Mouse (Mus musculus) spleen, postnatal 36 days (tissue): ENCODE measurements at regions not wholly inside any gene's neighbourhood (a gene's known extent, or its start where the extent isn't known, plus 50 kb on each side); places are given as distances from the start of the nearest gene placed in this dataset.
A peak's percentile ranks its signal among the peaks of the same experiment; 100 is the strongest.

Experiments used
- DNase-seq, 2 experiments: peaks; one replicate each; pipeline ENCODE4 v3.0.0; 2022; ENCODE audit warnings: low spot score in 2 of 2, mixed read lengths in 1 of 2

DNA sequence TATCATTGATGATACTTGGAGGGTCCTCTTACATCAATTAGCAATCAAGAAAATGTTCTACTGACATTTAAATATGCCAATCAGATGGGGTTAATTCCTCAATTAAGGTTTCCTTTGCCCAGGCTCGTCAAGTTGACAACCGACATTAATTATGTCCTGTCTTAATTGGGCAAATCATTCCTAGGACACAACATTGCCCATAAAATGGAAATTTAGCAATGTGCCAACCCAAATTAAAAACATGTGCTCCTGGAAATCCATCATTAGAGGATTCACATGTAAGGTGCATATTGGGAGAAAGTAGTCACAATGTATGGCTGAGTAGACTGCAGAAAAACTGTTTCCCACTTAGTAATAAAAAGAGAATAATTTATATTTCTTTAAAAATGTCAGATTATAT, 483.6 kb upstream of the B430305J03Rik start:
- DNase-seq: no peak

DNA sequence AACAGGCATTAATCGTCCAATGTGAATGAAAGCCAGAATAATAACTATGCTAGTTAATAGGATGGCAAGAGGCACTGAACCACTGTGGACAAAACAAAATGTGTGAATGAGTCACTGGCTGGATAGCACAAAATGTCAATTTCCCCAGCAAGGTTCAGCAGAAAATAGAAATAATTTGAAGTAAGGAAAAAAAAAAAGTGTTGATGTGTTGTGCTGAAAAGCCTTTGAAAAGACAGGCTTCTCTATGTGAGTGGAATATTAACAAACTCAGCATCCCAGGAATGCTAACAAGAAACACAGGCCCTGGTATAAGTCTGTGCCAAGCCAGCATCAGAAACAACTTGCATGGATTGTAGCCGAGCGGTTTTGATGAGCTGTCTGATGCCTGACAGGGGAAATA, 481.0 kb upstream of the B430305J03Rik start:
- DNase-seq: no peak

- DNase-seq: peak in 1 of 2 experiments; percentile 25
These were observed 473.7 kb upstream of the B430305J03Rik start for GRCm38 (mm10) chr3:61839355-61840009.

GRCm38 (mm10) chr3:61816807-61817206, 451.1 kb upstream of the B430305J03Rik start:
- DNase-seq: no peak

DNA sequence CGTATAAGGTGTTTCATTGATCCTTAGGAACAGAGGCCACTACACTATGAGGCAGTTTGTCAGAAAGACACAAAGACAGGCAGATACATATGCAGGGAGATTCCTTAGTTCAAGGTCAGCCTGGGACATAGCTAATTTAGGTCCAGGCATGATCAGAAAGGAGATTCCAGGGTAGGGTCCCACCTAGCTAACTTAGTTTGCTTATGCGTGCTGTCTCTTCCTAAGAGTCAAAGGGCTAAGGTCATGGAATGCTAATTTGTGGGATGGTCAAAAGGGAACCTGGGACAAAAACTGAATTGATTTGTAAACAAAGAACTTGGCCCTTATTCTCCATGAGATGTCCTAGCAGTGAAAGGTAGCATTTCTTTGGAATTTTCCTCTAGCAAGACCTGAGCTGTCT, 430.3 kb upstream of the B430305J03Rik start:
- DNase-seq: no peak

DNA sequence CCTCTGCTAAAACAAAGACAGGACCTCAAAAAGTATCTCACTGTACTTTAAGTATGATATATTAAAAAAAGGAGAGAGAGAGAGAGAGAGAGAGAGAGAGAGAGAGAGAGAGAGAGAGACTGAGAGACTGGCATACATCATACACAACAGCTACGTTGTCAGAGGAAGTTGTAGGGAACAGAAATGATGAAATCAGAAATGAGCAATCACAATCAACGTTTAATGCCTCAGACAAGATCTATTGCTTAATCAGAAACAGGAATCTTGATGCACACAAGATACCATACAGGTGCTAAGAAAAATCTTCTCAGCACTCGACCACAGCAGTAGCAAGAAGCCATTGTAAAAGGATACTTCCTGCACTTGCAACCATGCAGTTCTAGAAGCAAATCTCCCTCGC, 424.9 kb upstream of the B430305J03Rik start:
- DNase-seq: no peak
